ENCODE assay signal across 28 mouse cellular contexts in genomic region chr11:76366720-76367119, GRCm38 (mm10). TPM values are rescaled to one million over a fixed set of nuclear protein-coding genes. Genes with fewer than 3 reads are reported as not detected.
DNase-seq lines count a peak whose midpoint lies in the region; ATAC-seq and TF ChIP-seq lines count a peak whose summit lies in the region.
"Had no signal": no experiment of that assay in that cellular context is flagged by ENCODE, and none has a peak within 500 bp of the region (broad histone marks: within the 10 kb centered on the region; RNA-seq: fewer than 3 reads in every experiment).

No protein-coding gene starts in this region.

- TF ChIP-seq POLR2A in ES-Bruce4 (IDR thresholded peaks at IDR 0.05; ENCODE audit: insufficient read depth, low read length) (no peak), MEL (IDR thresholded peaks at IDR 0.05; ENCODE audit: control insufficient read depth in 1 of 2, insufficient read depth in 1 of 2, low read depth in 1 of 2, low read length in 2 of 2, poor library complexity in 1 of 2) (0 out of 4 replicates have a peak, but pooled peaks of 1 of the 2 experiments have one; percentile 32)

- no peak for TF ChIP-seq CTCF in intestine, postnatal 0 days (IDR thresholded peaks at IDR 0.05; ENCODE audit: low read depth)
- no peak for TF ChIP-seq CTCF in ES-Bruce4 (IDR thresholded peaks at IDR 0.05; ENCODE audit: low read depth, low read length)
- TF ChIP-seq CTCF in MEL (IDR thresholded peaks at IDR 0.05 in 2 of 3, conservative IDR thresholded peaks at IDR 0.05 in 1 of 3; ENCODE audit: control insufficient read depth in 1 of 3, insufficient read depth in 1 of 3, low read depth in 2 of 3, low read length in 3 of 3, poor library complexity in 1 of 3, severe bottlenecking in 1 of 3): no peak

- TF ChIP-seq RAD21 in MEL (IDR thresholded peaks at IDR 0.05; ENCODE audit: low read depth, low read length): no peak

- no peaks in the 10 kb centered on the region for H3K79me2 ChIP-seq in MEL (ENCODE audit: control insufficient read depth, insufficient read depth, low read length, poor library complexity)

- no peaks in the 10 kb centered on the region for H3K36me3 ChIP-seq in intestine, embryonic 15.5 days
- H3K36me3 ChIP-seq in intestine, postnatal 0 days (ENCODE audit: control insufficient read depth, insufficient read depth): no peaks in the 10 kb centered on the region
- H3K36me3 ChIP-seq in ES-Bruce4 (ENCODE audit: control insufficient read depth, insufficient read depth, low read length, poor library complexity, severe bottlenecking) (no peaks in the 10 kb centered on the region), MEL (ENCODE audit: control insufficient read depth in 1 of 2, insufficient read depth in 2 of 2, low read length in 2 of 2) (peaks cover 3 to 8% of the 10 kb centered on the region in 2 experiments; a peak in 2 of 4 replicates)
- no peaks in the 10 kb centered on the region for H3K36me3 ChIP-seq in stomach, embryonic 15.5 days
- no peaks in the 10 kb centered on the region for H3K36me3 ChIP-seq in kidney, embryonic 16.5 days (ENCODE audit: insufficient read depth, low read length)
- H3K36me3 ChIP-seq: kidney, embryonic 15.5 days; liver, embryonic 13.5 days; midbrain, embryonic 12.5 days; neural tube, embryonic 13.5 days had no signal

- peaks cover 32% of the 10 kb centered on the region for H3K4me1 ChIP-seq in intestine, embryonic 15.5 days (replicated peaks)
- no peaks in the 10 kb centered on the region for H3K4me1 ChIP-seq in intestine, postnatal 0 days (replicated peaks; ENCODE audit: control insufficient read depth, insufficient read depth, low read length)
- H3K4me1 ChIP-seq in ES-Bruce4 (ENCODE audit: control insufficient read depth, insufficient read depth, low read length) (peaks cover 6% of the 10 kb centered on the region), MEL (ENCODE audit: control insufficient read depth in 1 of 2, insufficient read depth in 2 of 2, low read length in 2 of 2) (peaks cover 4 to 16% of the 10 kb centered on the region in 2 experiments)
- H3K4me1 ChIP-seq in stomach, embryonic 15.5 days: peaks cover 25% of the 10 kb centered on the region
- peaks cover 27% of the 10 kb centered on the region for H3K4me1 ChIP-seq in kidney, embryonic 16.5 days (ENCODE audit: insufficient read depth, low read length)
- H3K4me1 ChIP-seq: liver, embryonic 13.5 days had no signal

- TF ChIP-seq EP300 in ES-Bruce4 (IDR thresholded peaks at IDR 0.05; ENCODE audit: insufficient read depth, low read depth, low read length) (0 out of 2 replicates have a peak, but pooled peaks have one; percentile 20), MEL (IDR thresholded peaks at IDR 0.05; ENCODE audit: low read depth in 1 of 2, low read length in 2 of 2) (0 out of 4 replicates have a peak, but pooled peaks of 1 of the 2 experiments have one; percentile 15)

- H3K4me2 ChIP-seq in intestine, embryonic 15.5 days (replicated peaks): no peak overlapping the region
- no peak overlapping the region for H3K4me2 ChIP-seq in intestine, postnatal 0 days (replicated peaks; ENCODE audit: low read depth)
- no peak overlapping the region for H3K4me2 ChIP-seq in stomach, embryonic 15.5 days
- H3K4me2 ChIP-seq in kidney, embryonic 16.5 days (replicated peaks; ENCODE audit: low read depth, low read length): no peak overlapping the region
- H3K4me2 ChIP-seq: kidney, embryonic 15.5 days; liver, embryonic 13.5 days; midbrain, embryonic 12.5 days; neural tube, embryonic 13.5 days had no signal

- 82% methylated on average over 15 of the region's 15 CpGs for WGBS in intestine, embryonic 15.5 days
- WGBS in intestine, postnatal 0 days: 88% methylated on average over 15 of the region's 15 CpGs
- 82% methylated on average over 15 of the region's 15 CpGs for WGBS in stomach, embryonic 15.5 days
- WGBS in kidney, embryonic 16.5 days: 89% methylated on average over 15 of the region's 15 CpGs

- no peak overlapping the region for H3K4me3 ChIP-seq in intestine, embryonic 15.5 days (replicated peaks)
- H3K4me3 ChIP-seq in intestine, postnatal 0 days (ENCODE audit: low read depth, low read length): no peak overlapping the region
- peak overlapping the region; percentile 57 for H3K4me3 ChIP-seq in ES-Bruce4 (ENCODE audit: low read depth, low read length)
- H3K4me3 ChIP-seq in MEL (ENCODE audit: control insufficient read depth in 1 of 2, insufficient read depth in 1 of 2, low read depth in 2 of 2, low read length in 2 of 2): peak overlapping the region; percentile 18 to 37; a peak in 3 of 4 replicates
- H3K4me3 ChIP-seq in stomach, embryonic 15.5 days (replicated peaks): no peak overlapping the region
- no peak overlapping the region for H3K4me3 ChIP-seq in kidney, embryonic 16.5 days (ENCODE audit: low read length)
- H3K4me3 ChIP-seq: gastrocnemius, adult 2 months; heart, adult 2 months; hindbrain, embryonic 10.5 days; kidney, embryonic 15.5 days; layer of hippocampus, adult 2 months; left cerebral cortex, adult 2 months; liver, embryonic 13.5 days; midbrain, embryonic 12.5 days; neural tube, embryonic 13.5 days had no signal

- H3K27me3 ChIP-seq in intestine, embryonic 15.5 days (replicated peaks): no peaks in the 10 kb centered on the region
- no peaks in the 10 kb centered on the region for H3K27me3 ChIP-seq in intestine, postnatal 0 days (replicated peaks; ENCODE audit: control insufficient read depth, insufficient read depth, low read length)
- no peaks in the 10 kb centered on the region for H3K27me3 ChIP-seq in ES-Bruce4 (ENCODE audit: control insufficient read depth, insufficient read depth, low read length, poor library complexity, severe bottlenecking)
- H3K27me3 ChIP-seq in MEL (ENCODE audit: control insufficient read depth in 1 of 2, insufficient read depth in 2 of 2, low read length in 2 of 2): no peaks in the 10 kb centered on the region
- no peaks in the 10 kb centered on the region for H3K27me3 ChIP-seq in stomach, embryonic 15.5 days (replicated peaks)
- no peaks in the 10 kb centered on the region for H3K27me3 ChIP-seq in kidney, embryonic 16.5 days (ENCODE audit: insufficient read depth, low read length)
- H3K27me3 ChIP-seq: kidney, embryonic 15.5 days; liver, embryonic 13.5 days; midbrain, embryonic 12.5 days; neural tube, embryonic 13.5 days had no signal

- H3K9ac ChIP-seq in intestine, embryonic 15.5 days: no peak overlapping the region
- H3K9ac ChIP-seq in intestine, postnatal 0 days (ENCODE audit: low read depth, low read length): no peak overlapping the region
- H3K9ac ChIP-seq in ES-Bruce4 (ENCODE audit: low read depth, poor library complexity, severe bottlenecking) (peak overlapping the region; percentile 39), MEL (ENCODE audit: control insufficient read depth, low read depth, low read length, poor library complexity, severe bottlenecking) (peak overlapping the region; percentile 41; the same call in 1 of the 2 replicates)
- H3K9ac ChIP-seq in stomach, embryonic 15.5 days: no peak overlapping the region
- H3K9ac ChIP-seq in kidney, embryonic 16.5 days (replicated peaks; ENCODE audit: low read length): no peak overlapping the region
- H3K9ac ChIP-seq: kidney, embryonic 15.5 days; liver, embryonic 13.5 days; midbrain, embryonic 12.5 days; neural tube, embryonic 13.5 days had no signal

- DNase-seq in MEL (ENCODE audit: low read depth, low spot score): peak; percentile 74
- DNase-seq in cerebellum, adult 18-20 months: no peak
- DNase-seq: adrenal gland, adult 8-10 months; cerebellum, adult 8-10 months; cerebellum, postnatal 25 days; gastrocnemius, adult 2 months; heart, adult 2 months; heart, postnatal 14 days; kidney, adult 11 months; kidney, postnatal 36 days; liver, embryonic 13.5 days; lung, adult 18-20 months; lung, postnatal 14 days; right cerebral cortex, postnatal 4 days had no signal

- H3K9me3 ChIP-seq in intestine, embryonic 15.5 days: no peaks in the 10 kb centered on the region
- no peaks in the 10 kb centered on the region for H3K9me3 ChIP-seq in intestine, postnatal 0 days (ENCODE audit: control insufficient read depth)
- H3K9me3 ChIP-seq in ES-Bruce4 (replicated peaks; ENCODE audit: control insufficient read depth, insufficient read depth, low read length, poor library complexity, severe bottlenecking) (no peaks in the 10 kb centered on the region), MEL (replicated peaks; ENCODE audit: insufficient read depth, low read length) (no peaks in the 10 kb centered on the region)
- H3K9me3 ChIP-seq in stomach, embryonic 15.5 days: no peaks in the 10 kb centered on the region
- H3K9me3 ChIP-seq in kidney, embryonic 16.5 days (ENCODE audit: low read length): no peaks in the 10 kb centered on the region
- H3K9me3 ChIP-seq: hindbrain, embryonic 10.5 days; kidney, embryonic 15.5 days; liver, embryonic 13.5 days; midbrain, embryonic 12.5 days; neural tube, embryonic 13.5 days had no signal

- peak overlapping the region; percentile 36; the same call in 1 of the 2 replicates for H3K27ac ChIP-seq in intestine, embryonic 15.5 days
- H3K27ac ChIP-seq in intestine, postnatal 0 days (ENCODE audit: low read depth, low read length): no peak overlapping the region
- peak overlapping the region; percentile 7; the same call in 1 of the 2 replicates for H3K27ac ChIP-seq in ES-Bruce4 (ENCODE audit: insufficient read depth, low read length)
- peak overlapping the region; percentile 45; the same call in 1 of the 2 replicates for H3K27ac ChIP-seq in MEL (ENCODE audit: control insufficient read depth, low read depth, low read length)
- H3K27ac ChIP-seq in stomach, embryonic 15.5 days: peak overlapping the region; percentile 26; the same call in 1 of the 2 replicates
- no peak overlapping the region for H3K27ac ChIP-seq in kidney, embryonic 16.5 days (ENCODE audit: low read length)
- H3K27ac ChIP-seq: gastrocnemius, adult 2 months; heart, adult 2 months; hindbrain, embryonic 10.5 days; kidney, embryonic 15.5 days; layer of hippocampus, adult 2 months; left cerebral cortex, adult 2 months; liver, embryonic 13.5 days; midbrain, embryonic 12.5 days; neural tube, embryonic 13.5 days had no signal

- ATAC-seq in intestine, embryonic 15.5 days: no peak
- ATAC-seq in intestine, postnatal 0 days: no peak
- no peak for ATAC-seq in stomach, embryonic 15.5 days (ENCODE audit: insufficient read depth, low FRiP score, low read depth)
- ATAC-seq in kidney, embryonic 16.5 days (ENCODE audit: low FRiP score, low TSS enrichment): no peak
- ATAC-seq: CD4-positive, CD25-positive, alpha-beta regulatory T cell, adult 4 months; forebrain, embryonic 16.5 days; hindbrain, embryonic 16.5 days had no signal

RNA-seq across cellular contexts. Expression of gene Nxn, which starts 32.2 kb away (rescaled TPM):
- polyA plus RNA-seq in intestine, embryonic 15.5 days (2015; fragmentation: Nextera tagmentation; extraction: Ambion mirVana): 31.1 and 31.2 TPM in 2 replicates
- 14.9 and 15.9 TPM in 2 replicates for polyA plus RNA-seq in intestine, postnatal 0 days (2015; fragmentation: Nextera tagmentation; extraction: Ambion mirVana)
- polyA plus RNA-seq in ES-Bruce4 (2011; ENCODE audit: insufficient read depth, insufficient read length, low read depth, missing spikeins) (51.7 and 57.7 TPM in 2 replicates), MEL (2012; ENCODE audit: insufficient read depth in 1 of 2, insufficient read length in 2 of 2, low read depth in 1 of 2, low replicate concordance in 2 of 2, missing spikeins in 1 of 2) (10 to 100 TPM; 52.8 to 54.3 TPM)
- total RNA-seq in MEL (2012; rRNA removed): 53.0 and 65.8 TPM in 2 replicates
- polyA plus RNA-seq in stomach, embryonic 15.5 days (2015; fragmentation: Nextera tagmentation; extraction: Ambion mirVana): 35.1 and 37.9 TPM in 2 replicates
- polyA plus RNA-seq in kidney, embryonic 16.5 days (2015; fragmentation: Nextera tagmentation; extraction: Ambion mirVana): 26.9 and 29.5 TPM in 2 replicates

RNA-seq across cellular contexts. Expression of gene Timm22, which starts 40.0 kb away (rescaled TPM):
- polyA plus RNA-seq in intestine, embryonic 15.5 days (2015; fragmentation: Nextera tagmentation; extraction: Ambion mirVana): 87.2 and 103 TPM in 2 replicates
- 95.2 and 96.0 TPM in 2 replicates for polyA plus RNA-seq in intestine, postnatal 0 days (2015; fragmentation: Nextera tagmentation; extraction: Ambion mirVana)
- polyA plus RNA-seq in ES-Bruce4 (2011; ENCODE audit: insufficient read depth, insufficient read length, low read depth, missing spikeins): 16.9 and 19.1 TPM in 2 replicates
- total RNA-seq in MEL (2012; rRNA removed): 71.6 and 77.0 TPM in 2 replicates
- polyA plus RNA-seq in MEL (2012; ENCODE audit: insufficient read depth in 1 of 2, insufficient read length in 2 of 2, low read depth in 1 of 2, low replicate concordance in 2 of 2, missing spikeins in 1 of 2): 10 to 100 TPM in 1 of 2 experiments, not detected in 1; 47.4 TPM
- polyA plus RNA-seq in stomach, embryonic 15.5 days (2015; fragmentation: Nextera tagmentation; extraction: Ambion mirVana): 92.5 and 96.5 TPM in 2 replicates
- polyA plus RNA-seq in kidney, embryonic 16.5 days (2015; fragmentation: Nextera tagmentation; extraction: Ambion mirVana): 106 and 112 TPM in 2 replicates

Comparison
In these comparisons a context has a peak if more than half of its experiments do, and no peak if none do; other contexts are left out.
1. H3K27ac ChIP-seq: peak in intestine, embryonic 15.5 days (single experiment), ES-Bruce4 (single experiment), MEL (single experiment) and stomach, embryonic 15.5 days (single experiment); none in intestine, postnatal 0 days (single experiment) and kidney, embryonic 16.5 days (single experiment).
2. H3K4me3 ChIP-seq: peak in ES-Bruce4 (single experiment) and MEL (2 of 2); none in intestine, embryonic 15.5 days (single experiment), intestine, postnatal 0 days (single experiment), stomach, embryonic 15.5 days (single experiment) and kidney, embryonic 16.5 days (single experiment).
3. H3K9ac ChIP-seq: peak in ES-Bruce4 (single experiment) and MEL (single experiment); none in intestine, embryonic 15.5 days (single experiment), intestine, postnatal 0 days (single experiment), stomach, embryonic 15.5 days (single experiment) and kidney, embryonic 16.5 days (single experiment).